Mouse (Mus musculus) heart, adult 2 months (tissue): ENCODE results near the gene Col2a1.

Experiments used
- EP300 ChIP-seq: fragments of 200-500 bp; IDR thresholded peaks from 2 replicates; pipeline ENCODE4 v1.6.1; 2011; ENCODE audit warnings: low read depth, low read length, control low read depth; ENCODE audit not compliant: insufficient read depth
- POLR2A ChIP-seq: fragments of 200-500 bp; IDR thresholded peaks from 2 replicates; pipeline ENCODE4 v1.6.1; 2011; ENCODE audit warnings: mild to moderate bottlenecking, low read depth, low read length, control low read depth; ENCODE audit not compliant: insufficient read depth

DNA sequence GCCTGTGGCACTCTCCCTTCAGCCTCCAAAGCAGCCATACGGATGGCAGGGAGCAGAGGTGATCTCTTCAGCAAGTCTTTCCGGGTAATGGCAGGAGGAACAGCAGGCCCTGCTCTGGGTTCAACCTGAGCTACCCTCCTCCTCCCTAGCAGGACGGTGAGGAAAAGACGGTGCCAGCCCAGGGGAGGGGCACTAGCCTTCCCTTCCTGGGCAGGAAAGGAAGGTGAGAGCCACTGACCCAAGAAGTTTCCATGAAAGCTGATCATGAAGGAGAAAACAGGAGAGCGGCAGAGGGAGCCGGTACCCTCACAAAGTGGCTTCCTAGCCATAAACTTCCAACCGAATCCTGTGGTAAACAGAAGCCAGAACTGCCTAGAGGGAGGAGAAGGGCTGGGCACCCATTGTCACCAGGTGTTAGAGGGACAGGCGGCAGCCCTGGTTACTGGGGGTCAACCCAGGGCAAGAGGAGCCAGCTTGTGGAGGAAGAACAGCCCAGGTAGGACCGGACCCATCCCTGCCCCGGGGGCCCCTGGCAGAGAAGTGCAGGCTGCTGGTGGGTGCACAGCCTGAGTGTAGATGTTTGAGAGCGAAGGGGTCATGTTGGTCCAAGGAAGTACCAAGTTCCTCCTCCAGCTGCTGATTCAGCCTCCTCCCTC, 59.4 kb downstream of the Col2a1 start:
- TF ChIP-seq EP300 (no peak), POLR2A (no peak)
